Mouse (Mus musculus): ENCODE measurements around the gene Ttc8. TPM values are rescaled to one million over a fixed set of nuclear protein-coding genes. Genes with fewer than 3 reads are reported as not detected.

Ttc8 gene
- 23.0 TPM for polyA plus RNA-seq (2014; fragmentation: Illumina TruSeq; extraction: RNeasy Lipid Tissue Mini Kit (QIAGEN cat#74804); ENCODE audit: low read depth, low replicate concordance)

DNA sequence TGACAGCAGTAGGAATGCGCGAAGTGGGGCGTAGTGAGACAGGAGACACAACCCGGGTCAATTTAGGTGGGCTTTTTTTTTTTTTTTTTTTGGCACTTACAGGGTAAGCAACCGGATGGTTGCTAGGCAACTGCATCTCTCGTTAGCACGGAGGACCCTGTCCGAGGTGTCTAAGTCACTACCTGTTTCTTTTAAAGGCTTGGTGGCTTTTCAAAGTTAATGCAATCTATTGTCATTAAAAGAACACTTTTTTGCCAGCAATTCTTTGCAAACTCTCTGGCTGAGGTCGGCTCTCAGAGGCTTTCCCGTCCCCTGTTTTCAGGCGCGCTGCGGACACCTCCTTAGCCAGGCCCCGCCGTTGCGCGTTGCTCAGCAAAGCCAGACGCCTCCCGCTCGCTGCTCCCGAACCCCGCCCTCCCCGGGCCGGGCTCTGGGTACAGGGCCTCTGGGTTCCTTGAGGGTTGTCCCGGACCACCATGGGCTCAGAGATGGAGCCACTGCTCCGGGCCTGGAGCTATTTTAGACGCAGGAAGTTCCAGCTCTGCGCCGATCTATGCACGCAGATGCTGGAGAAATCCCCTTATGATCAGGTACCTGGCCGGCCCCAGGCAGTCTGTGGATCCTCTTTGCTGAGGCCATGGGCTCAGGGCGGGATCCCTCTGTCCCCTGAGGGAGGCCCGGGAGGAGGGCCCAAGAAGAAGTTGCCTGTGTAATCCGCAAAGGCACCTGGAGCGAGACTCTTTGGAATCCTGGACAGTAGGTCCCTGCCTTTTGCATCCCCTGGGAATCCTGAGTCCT is at the start of gene Ttc8:
Ttc8 (plus strand) TSS at position 381 of the 798 bp plus-strand sequence.

DNA sequence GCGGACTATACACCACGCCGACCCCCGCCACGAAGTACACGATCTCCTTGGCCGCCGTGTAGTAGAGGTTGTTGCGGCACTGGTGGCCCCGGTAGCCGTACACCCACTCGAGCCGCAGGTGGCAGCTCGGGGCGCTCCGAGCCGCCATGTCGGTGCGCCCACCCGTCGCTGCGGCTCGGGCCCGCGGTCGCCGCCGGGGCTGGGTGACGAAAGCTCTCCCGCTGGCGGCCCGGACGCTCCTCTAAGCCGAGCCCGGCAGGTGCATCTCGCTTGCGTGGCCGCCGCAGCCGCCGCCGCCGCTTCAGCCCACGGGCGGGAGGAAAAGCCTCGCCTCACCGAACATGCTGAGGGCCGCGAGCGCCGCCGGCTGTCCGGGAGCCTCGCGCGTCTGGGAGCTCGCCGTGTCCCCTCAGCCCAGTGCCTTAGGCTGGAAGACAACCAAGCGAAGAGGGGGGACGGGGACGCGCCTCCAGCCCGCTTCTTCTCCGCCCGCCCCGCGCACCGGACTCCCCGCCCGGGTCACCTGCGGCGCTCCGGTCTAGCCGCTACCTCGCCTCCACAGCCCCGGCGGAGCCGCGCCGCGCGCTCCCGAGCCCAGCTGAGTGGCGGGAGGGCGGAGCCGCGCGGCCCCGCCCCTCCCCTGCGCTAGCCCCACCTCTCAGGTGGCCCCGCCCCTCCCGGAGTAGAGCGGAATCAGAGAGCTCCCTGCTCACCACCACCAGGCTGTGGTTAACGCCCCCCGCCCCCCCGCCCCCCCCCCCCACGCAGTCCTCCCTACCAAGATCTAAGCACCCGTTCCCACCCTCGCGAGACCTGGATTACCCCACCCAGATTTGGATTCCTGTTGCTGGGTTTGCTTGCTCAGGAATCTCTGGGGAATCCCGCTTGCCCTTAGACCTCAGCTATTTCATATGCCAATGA is 19.2 kb upstream of the Ttc8 start, which contains the start of gene Eml5:
Eml5 (minus strand) TSS at position 604 of the 921 bp plus-strand sequence.

Other genes starting within 250 kb of the Ttc8 start
- gene Ptpn21, start 183.2 kb upstream of the Ttc8 start, polyA plus RNA-seq (2014; fragmentation: Illumina TruSeq; extraction: RNeasy Lipid Tissue Mini Kit (QIAGEN cat#74804); ENCODE audit: low read depth, low replicate concordance): 13.5 TPM
- gene Zc3h14, start 173.6 kb upstream of the Ttc8 start, polyA plus RNA-seq (2014; fragmentation: Illumina TruSeq; extraction: RNeasy Lipid Tissue Mini Kit (QIAGEN cat#74804); ENCODE audit: low read depth, low replicate concordance): 1,093 TPM
- gene Eml5, start 19.1 kb upstream of the Ttc8 start, polyA plus RNA-seq (2014; fragmentation: Illumina TruSeq; extraction: RNeasy Lipid Tissue Mini Kit (QIAGEN cat#74804); ENCODE audit: low read depth, low replicate concordance): 14.9 TPM

Measured in testis, adult 10 weeks (tissue).